Mouse (Mus musculus) inflammation-experienced regulatory T-cells, adult 6 months (primary cell): ENCODE data around the gene Mertk. TPM values are rescaled to one million over a fixed set of nuclear protein-coding genes. Genes with fewer than 3 reads are reported as not detected.

ENCODE experiments used
- ATAC-seq: one replicate; pipeline ENCODE4 v1.8.0; 2017
- polyA plus RNA-seq, 3 experiments: library from polyadenylated mRNA; unstranded; fragments of 100-300 nt; shearing (Covaris generic); gene quantifications; one replicate each; pipeline ENCODE4 v1.2.1; 2017

Gene Mertk
- polyA plus RNA-seq, 3 experiments from 2014 or later = 0.08 to 0.40 TPM; not detected in 1

GRCm38 (mm10) chr2:128726067-128726466, 27.3 kb downstream of the Mertk start:
- no peak for ATAC-seq

GRCm38 (mm10) chr2:128726626-128727025, 27.9 kb downstream of the Mertk start:
- ATAC-seq = no peak

GRCm38 (mm10) chr2:128727552-128727951, 28.8 kb downstream of the Mertk start:
- ATAC-seq = no peak

GRCm38 (mm10) chr2:128728066-128728465, 29.3 kb downstream of the Mertk start:
- ATAC-seq = no peak

- ATAC-seq = no peak
Observed at GRCm38 (mm10) chr2:128729141-128729540, 30.4 kb downstream of the Mertk start.

GRCm38 (mm10) chr2:128731514-128731913, 32.8 kb downstream of the Mertk start:
- no peak for ATAC-seq

GRCm38 (mm10) chr2:128731951-128732350, 33.2 kb downstream of the Mertk start:
- no peak for ATAC-seq

GRCm38 (mm10) chr2:128735089-128735488, 36.3 kb downstream of the Mertk start:
- ATAC-seq = no peak

- ATAC-seq = no peak
Observed at GRCm38 (mm10) chr2:128737051-128737450, 38.3 kb downstream of the Mertk start.

GRCm38 (mm10) chr2:128737796-128738195, 39.0 kb downstream of the Mertk start:
- no peak for ATAC-seq

GRCm38 (mm10) chr2:128738725-128739258, 40.0 kb downstream of the Mertk start:
- no peak for ATAC-seq

- ATAC-seq = no peak
Observed at GRCm38 (mm10) chr2:128745879-128746620, 47.3 kb downstream of the Mertk start.

- ATAC-seq = no peak
Observed at GRCm38 (mm10) chr2:128746621-128747151, 47.9 kb downstream of the Mertk start.

GRCm38 (mm10) chr2:128747433-128748028, 48.8 kb downstream of the Mertk start:
- ATAC-seq = no peak

GRCm38 (mm10) chr2:128748171-128748570, 49.4 kb downstream of the Mertk start:
- ATAC-seq = no peak

- no peak for ATAC-seq
Observed at GRCm38 (mm10) chr2:128751030-128751429, 52.3 kb downstream of the Mertk start.

GRCm38 (mm10) chr2:128753295-128753873, 54.6 kb downstream of the Mertk start:
- ATAC-seq = no peak

- no peak for ATAC-seq
Observed at GRCm38 (mm10) chr2:128755149-128755691, 56.5 kb downstream of the Mertk start.

- ATAC-seq = no peak
Observed at GRCm38 (mm10) chr2:128758724-128759340, 60.1 kb downstream of the Mertk start.

GRCm38 (mm10) chr2:128762008-128762407, 63.3 kb downstream of the Mertk start:
- no peak for ATAC-seq

- no peak for ATAC-seq
Observed at GRCm38 (mm10) chr2:128765787-128766186, 67.0 kb downstream of the Mertk start.

- no peak for ATAC-seq
Observed at GRCm38 (mm10) chr2:128768545-128769247, 69.9 kb downstream of the Mertk start.
